Mouse (Mus musculus): ENCODE measurements around the gene Gm10283. TPM values are rescaled to one million over a fixed set of nuclear protein-coding genes. Genes with fewer than 3 reads are reported as not detected.

Gm10283 gene
- total RNA-seq, 2 experiments from 2014 or later, result not detected

Other genes with a start within 250 kb of the Gm10283 start
- under 1 TPM; 0.14 to 0.30 TPM for gene Aadat, start 2.7 kb upstream of the Gm10283 start, total RNA-seq (2021)
- 1 to 10 TPM; 3.3 to 4.4 TPM for gene Mfap3l, start 129.6 kb upstream of the Gm10283 start, total RNA-seq (2021)

All from gastrocnemius, adult 18-20 months (tissue).